Mouse (Mus musculus): ENCODE results near the gene Mthfd1l. TPM values are rescaled to one million over a fixed set of nuclear protein-coding genes. Genes with fewer than 3 reads are reported as not detected.

Gene Mthfd1l
- under 1 TPM; 0.27 to 0.40 TPM for total RNA-seq (2021)
- long read RNA-seq, experiment 1, partial matches to known transcripts, result 0 of 1 reads
- long read RNA-seq, experiment 1, other reads (novel, unspliced or antisense), result 0 of 1 reads
- long read RNA-seq, experiment 2, result 0 reads

DNA sequence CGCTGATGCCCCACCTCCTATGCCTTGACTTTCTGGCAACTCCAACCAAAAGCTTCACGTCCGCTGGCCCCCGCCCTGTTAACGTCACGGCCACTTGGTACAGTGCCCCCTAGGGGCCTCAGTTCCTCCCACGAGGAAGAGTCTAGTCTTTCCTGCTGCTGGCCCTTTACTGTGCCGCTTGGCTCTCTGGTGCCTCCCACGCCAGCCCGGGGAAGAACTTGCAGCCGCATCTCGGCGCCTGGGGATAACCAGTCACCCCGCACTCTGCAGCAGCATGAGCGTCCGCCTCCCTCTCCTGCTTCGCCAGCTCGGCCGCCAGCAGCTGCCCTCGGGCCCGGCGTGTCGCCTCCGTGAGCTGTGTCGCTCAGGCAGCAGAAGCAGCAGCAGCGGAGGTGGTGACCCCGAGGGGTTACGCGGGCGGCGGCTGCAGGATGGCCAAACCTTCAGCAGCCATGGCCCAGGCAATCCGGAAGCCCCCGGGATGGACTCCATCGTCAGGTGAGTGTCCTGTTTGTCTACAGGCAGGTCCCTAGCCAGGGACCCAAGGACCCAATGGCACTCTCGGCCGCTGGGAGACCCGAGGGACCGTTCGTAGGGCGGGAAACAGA is at the start of gene Mthfd1l:
Gene Mthfd1l, plus strand, starts transcription at position 138 of the 608 bp plus-strand sequence.
- peak; percentile 64 for DNase-seq (ENCODE audit: low spot score)

GRCm38 (mm10) chr10:3928008-3928545 is 44.8 kb upstream of the Mthfd1l start:
- DNase-seq (ENCODE audit: low spot score), result no peak

DNA sequence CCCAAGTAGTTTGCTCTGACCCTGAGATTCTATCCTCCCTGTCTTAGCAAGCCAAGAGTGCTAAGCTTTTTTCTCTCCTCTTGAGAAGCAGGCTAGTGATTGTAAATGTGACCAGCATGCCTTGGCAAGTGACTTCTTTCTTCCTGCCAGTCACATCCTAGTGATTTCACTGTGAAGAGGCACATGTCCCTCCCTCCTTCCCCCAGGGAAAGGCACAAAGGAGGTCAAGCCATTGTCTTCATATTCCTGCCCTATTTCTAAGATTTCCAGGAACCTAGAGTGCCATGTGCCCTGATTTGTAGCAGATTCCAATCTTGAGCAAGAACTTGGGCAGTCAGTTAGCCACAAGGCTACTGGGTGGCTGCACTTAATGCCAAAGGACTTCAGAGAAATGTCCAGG is 41.1 kb upstream of the Mthfd1l start:
- no peak for DNase-seq (ENCODE audit: low spot score)

DNA sequence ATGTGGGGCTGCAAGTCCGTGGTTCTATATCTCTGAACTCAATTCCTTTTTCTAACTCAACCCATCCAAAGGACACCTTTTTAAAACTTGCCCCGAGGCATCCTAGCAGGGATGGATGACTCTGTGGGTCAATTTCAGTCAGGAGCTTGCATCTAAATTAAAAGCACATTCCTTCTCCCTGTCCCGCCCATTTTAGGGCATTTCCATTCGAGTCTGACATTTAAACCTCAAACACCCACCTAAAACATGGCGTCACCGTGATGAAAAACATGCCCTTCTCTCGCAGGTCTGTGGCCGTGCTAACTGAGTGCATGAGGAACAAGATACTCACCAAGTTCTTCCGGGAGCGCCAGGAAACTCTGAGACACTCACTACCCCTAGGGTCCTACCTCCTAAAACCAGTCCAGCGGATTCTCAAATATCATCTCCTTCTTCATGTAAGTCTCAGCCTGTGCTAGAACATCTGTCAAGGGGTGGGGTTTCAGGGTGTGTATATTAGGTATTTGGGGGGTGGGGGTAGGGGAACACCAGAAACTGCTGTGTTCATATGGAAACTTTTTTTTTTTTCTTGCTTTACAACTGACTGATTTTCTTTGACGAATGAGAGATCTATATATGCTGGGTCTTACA is 39.5 kb upstream of the Mthfd1l start:
- DNase-seq (ENCODE audit: low spot score), result no peak

DNA sequence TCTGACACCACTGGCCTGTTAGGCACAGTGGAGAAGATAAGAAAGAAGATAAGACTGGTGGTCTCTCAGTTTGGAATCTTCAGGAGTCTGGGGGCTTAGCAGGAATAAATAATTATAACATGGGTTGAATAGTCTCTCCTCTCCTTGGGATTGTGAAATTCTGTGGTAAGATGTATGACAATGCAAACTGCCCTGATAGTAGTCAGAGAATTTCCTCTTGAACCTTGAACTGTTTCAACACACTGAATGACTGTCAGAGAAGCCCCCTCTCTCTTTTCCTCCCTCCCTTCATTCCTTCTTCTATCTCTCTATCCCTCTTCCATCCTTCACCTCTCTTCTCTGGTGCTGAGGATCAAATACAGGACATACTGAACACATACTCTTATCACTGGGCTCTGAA is 36.1 kb upstream of the Mthfd1l start:
- no peak for DNase-seq (ENCODE audit: low spot score)

- DNase-seq (ENCODE audit: low spot score), result no peak
These were observed 32.9 kb upstream of the Mthfd1l start for GRCm38 (mm10) chr10:3939895-3940595.

GRCm38 (mm10) chr10:3940596-3940975 is 32.3 kb upstream of the Mthfd1l start:
- no peak for DNase-seq (ENCODE audit: low spot score)

DNA sequence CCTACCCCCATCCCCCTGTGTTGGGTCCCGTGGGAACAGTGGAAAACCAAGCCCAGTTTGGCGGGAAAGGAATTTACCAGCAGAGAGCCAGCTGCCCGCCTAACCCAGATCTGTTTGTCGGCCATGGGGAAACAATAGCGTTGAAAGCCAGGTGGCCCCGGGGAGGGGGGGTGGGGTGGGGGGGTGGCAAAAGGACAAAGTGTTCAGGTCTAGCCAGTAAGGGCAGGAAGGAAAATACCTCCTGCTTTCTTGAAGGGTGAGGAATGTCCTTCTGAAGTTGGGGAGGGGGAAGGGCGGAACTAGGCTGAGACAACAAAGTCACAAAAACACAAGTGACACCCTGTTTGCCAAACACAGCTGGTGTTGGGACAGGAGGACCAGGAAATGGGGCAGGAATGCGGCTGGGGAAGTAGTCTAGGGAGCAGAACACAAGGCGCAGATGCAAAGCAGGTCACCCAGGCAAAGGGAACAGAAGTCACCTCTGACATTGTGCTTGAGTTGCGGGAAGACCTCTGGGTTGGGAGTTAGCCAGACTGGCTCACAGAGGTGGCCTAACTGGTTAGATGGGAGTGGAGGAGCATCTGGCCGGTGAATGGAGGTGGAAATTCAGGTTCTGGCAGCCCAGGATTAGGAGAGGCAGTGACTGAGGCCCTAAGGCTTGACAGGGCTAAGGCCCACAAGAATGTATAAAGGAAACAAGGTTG is 31.7 kb upstream of the Mthfd1l start:
- DNase-seq (ENCODE audit: low spot score), result peak; percentile 23

GRCm38 (mm10) chr10:3942289-3942688 is 30.6 kb upstream of the Mthfd1l start:
- DNase-seq (ENCODE audit: low spot score), result no peak

- peak; percentile 79 for DNase-seq (ENCODE audit: low spot score)
These were observed 29.2 kb upstream of the Mthfd1l start for GRCm38 (mm10) chr10:3943492-3944395.

GRCm38 (mm10) chr10:3946871-3947270 is 26.0 kb upstream of the Mthfd1l start:
- DNase-seq (ENCODE audit: low spot score), result no peak

DNA sequence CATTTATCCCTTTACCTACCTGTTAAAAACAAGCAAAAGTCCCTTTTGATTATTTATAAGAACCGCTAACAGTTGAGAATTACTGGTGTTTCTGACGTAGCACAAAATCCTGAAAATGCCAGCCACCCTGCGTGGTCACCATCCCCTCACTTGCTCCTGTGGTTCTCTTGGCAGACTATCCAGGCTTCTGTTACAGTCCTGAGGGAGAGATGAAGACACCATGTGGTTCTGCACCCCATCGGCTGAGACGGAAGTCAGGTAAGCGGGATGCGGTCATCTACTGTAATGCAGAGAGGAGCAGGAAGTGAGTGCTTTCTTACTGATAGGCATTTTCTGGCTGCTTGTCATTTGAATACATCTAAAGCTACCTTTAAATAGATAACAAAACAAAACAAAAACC is 25.6 kb upstream of the Mthfd1l start:
- DNase-seq (ENCODE audit: low spot score), result no peak

- no peak for DNase-seq (ENCODE audit: low spot score)
These were observed 23.6 kb upstream of the Mthfd1l start for GRCm38 (mm10) chr10:3949306-3949705.

DNA sequence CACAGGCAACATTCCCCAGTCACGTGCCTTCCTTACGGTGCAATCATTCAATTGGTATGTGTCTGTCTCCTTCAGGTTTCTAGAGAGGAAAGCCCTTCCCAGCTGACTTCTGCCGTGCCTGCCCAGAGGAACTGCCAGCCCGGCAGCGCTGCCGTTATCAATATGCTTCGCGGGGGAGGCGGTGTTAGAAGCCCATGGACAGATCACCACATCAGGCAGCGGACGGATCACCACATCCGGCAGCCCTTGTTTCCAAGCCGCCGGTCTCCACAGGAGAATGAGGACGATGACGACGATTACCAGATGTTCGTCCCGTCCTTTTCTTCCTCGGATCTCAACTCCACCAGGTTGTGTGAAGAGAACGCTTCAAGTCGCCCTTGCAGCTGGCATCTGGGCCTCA is 16.4 kb upstream of the Mthfd1l start:
- DNase-seq (ENCODE audit: low spot score), result no peak

GRCm38 (mm10) chr10:3958591-3958990 is 14.3 kb upstream of the Mthfd1l start:
- DNase-seq (ENCODE audit: low spot score), result no peak

DNA sequence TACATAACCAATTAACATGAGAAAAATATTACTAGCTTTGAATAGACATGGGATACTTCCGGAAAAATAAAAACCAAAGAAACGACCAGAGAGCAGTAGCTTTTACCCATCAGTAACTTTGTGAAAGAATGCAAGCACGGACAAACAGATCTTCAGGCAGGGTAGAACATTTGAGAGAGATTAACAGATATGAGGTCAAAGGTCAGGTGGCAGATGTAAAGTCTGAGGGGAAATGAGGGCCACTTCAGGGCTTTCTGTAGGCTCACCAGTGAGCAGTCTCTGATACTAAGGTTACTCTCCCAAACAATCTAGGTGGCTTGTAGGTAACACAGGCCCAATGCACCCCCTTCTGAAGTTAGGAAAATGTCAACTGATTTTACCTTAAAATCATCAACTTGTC is 3.9 kb upstream of the Mthfd1l start:
- no peak for DNase-seq (ENCODE audit: low spot score)

GRCm38 (mm10) chr10:3972237-3972636 is 681 bp upstream of the Mthfd1l start:
- no peak for DNase-seq (ENCODE audit: low spot score)

DNA sequence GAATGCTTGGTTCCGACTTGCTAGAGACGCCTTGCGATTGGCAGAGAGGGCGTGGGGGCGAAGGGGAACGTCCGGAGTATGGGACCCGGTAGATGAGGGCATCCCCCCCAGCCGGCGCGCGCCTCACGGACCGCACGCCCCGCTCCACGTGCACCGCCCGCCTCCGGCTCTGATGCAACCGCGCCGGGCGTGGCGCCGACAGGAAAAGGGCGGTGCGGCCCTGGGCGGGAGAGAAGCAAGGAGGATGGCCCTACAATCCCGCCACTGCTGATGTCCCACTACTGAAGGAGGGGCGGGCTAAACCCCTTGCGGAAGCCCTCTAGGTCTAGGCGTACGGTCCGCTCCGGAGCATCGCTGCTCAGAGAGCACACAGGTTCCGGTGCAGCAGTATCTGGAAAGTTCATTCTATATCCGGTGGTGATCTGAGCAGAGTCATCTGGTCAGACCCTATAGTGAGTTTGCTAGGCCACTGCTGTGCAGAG is 712 bp downstream of the Mthfd1l start:
- peak; percentile 83 for DNase-seq (ENCODE audit: low spot score)

- DNase-seq (ENCODE audit: low spot score), result no peak
These were observed 1.5 kb downstream of the Mthfd1l start for GRCm38 (mm10) chr10:3974380-3974779.

DNA sequence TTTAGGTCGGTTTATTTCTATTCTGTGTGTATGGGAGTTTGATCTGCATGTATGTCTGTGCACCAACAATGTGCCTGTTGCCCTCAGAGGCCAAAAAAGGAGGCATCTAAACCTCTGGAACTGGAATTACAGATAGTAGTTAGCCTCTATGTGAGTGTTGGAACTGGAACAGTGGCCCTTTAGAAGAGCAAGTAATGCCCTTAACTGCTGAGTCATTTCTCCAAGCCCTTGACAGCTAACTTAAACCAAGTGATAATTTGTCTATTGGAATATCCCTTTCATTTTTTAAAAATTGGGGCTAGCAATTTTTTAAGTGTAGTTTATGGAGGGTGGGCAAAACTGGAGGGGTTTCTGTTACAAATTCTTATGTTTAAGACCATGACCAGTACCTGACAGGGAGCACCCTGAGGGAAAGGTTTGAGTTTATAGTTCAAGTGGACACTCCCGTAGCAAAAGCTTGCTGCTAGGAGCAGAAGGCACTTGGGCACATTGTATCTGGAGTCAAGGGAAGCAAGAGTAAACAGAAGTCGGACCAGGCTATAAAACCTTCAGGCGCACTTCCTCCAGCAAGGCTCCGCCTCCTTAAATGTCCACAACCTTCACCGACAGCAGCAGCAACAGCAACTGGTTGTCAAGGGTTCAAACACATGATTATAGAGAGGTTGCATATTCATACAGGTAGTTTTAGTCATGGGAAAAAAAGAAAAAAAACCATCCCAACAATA is 3.1 kb downstream of the Mthfd1l start:
- no peak for DNase-seq (ENCODE audit: low spot score)

Measured in gastrocnemius, adult 18-20 months (tissue).